Mouse (Mus musculus): ENCODE measurements around the gene Lrp6.

DNA sequence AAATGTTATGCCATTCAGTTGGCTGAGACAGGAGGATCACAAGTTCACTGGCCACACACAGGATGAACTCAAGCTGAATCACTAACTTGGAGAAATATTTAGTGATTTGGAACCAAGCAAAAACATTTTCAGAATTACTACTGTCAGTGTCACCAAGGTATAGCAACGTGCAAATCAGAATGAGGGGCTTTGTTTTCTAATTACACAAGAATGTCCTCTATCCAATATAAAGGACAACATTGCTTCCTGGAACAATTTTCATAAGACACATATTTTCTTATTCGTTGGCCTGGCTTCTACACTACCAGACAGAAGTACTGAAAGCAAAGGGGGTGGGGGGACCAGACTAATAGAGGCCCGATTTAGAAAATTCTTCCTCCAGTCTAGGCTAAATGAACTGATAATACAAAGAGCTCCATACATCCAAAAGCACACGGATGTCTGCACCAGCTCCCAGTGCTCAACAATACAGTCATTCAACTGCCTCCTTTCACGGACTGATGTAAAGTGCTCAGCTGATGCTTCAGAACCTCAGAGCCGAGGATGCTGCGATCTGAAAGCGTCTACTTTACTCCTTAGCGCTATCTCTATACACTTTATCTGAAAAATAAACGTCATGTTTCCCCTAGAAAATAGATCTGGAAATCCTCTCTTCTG lies 29.2 kb downstream of the Lrp6 start:
- TF ChIP-seq CTCF (conservative IDR thresholded peaks at IDR 0.05; ENCODE audit: low read length) (no peak), NANOG (IDR thresholded peaks at IDR 0.05; ENCODE audit: borderline replicate concordance, low read length) (no peak)
